Mouse (Mus musculus) left cerebral cortex, adult 8-10 months (tissue): ENCODE data around the gene Slc23a2. TPM values are rescaled to one million over a fixed set of nuclear protein-coding genes. Genes with fewer than 3 reads are reported as not detected.

Experiments
- DNase-seq, 2 experiments: peaks; one replicate each; pipeline ENCODE4 v3.0.0; 2022; ENCODE audit warnings: low spot score in 2 of 2
- total RNA-seq, 4 experiments: library from RNA; stranded (reverse); gene quantifications; 2 replicates each; pipeline ENCODE4 v1.2.4; 2022

Gene Slc23a2
- total RNA-seq, 4 experiments from 2014 or later, result 146 to 160 (median 153) TPM

GRCm38 (mm10) chr2:132098365-132098764 is 46.5 kb downstream of the Slc23a2 start:
- DNase-seq, result no peak

- DNase-seq, result no peak
Observed at GRCm38 (mm10) chr2:132096582-132096981, 48.3 kb downstream of the Slc23a2 start.

- no peak for DNase-seq
Observed at GRCm38 (mm10) chr2:132095821-132096220, 49.1 kb downstream of the Slc23a2 start.

- DNase-seq, result no peak
Observed at GRCm38 (mm10) chr2:132094441-132095230, 50.3 kb downstream of the Slc23a2 start.

- DNase-seq, result no peak
Observed at GRCm38 (mm10) chr2:132093739-132094138, 51.2 kb downstream of the Slc23a2 start.

- DNase-seq, result no peak
Observed at GRCm38 (mm10) chr2:132093298-132093697, 51.6 kb downstream of the Slc23a2 start.

GRCm38 (mm10) chr2:132092722-132093121 is 52.2 kb downstream of the Slc23a2 start:
- no peak for DNase-seq

GRCm38 (mm10) chr2:132091749-132092148 is 53.2 kb downstream of the Slc23a2 start:
- no peak for DNase-seq

- DNase-seq, result no peak
Observed at GRCm38 (mm10) chr2:132084813-132085212, 60.1 kb downstream of the Slc23a2 start.

GRCm38 (mm10) chr2:132084396-132084795 is 60.5 kb downstream of the Slc23a2 start:
- no peak for DNase-seq

GRCm38 (mm10) chr2:132079139-132079538 is 65.8 kb downstream of the Slc23a2 start:
- DNase-seq, result no peak

GRCm38 (mm10) chr2:132073052-132073451 is 71.9 kb downstream of the Slc23a2 start:
- DNase-seq, result no peak

- no peak for DNase-seq
Observed at GRCm38 (mm10) chr2:132069985-132070735, 74.7 kb downstream of the Slc23a2 start.

- DNase-seq, result no peak
Observed at GRCm38 (mm10) chr2:132064185-132064831, 80.6 kb downstream of the Slc23a2 start.

- no peak for DNase-seq
Observed at GRCm38 (mm10) chr2:132063776-132064175, 81.1 kb downstream of the Slc23a2 start.

- DNase-seq, result no peak
Observed at GRCm38 (mm10) chr2:132061884-132062283, 83.0 kb downstream of the Slc23a2 start.

- no peak for DNase-seq
Observed at GRCm38 (mm10) chr2:132059919-132060318, 85.0 kb downstream of the Slc23a2 start.

- DNase-seq, result no peak
Observed at GRCm38 (mm10) chr2:132055349-132055753, 89.6 kb downstream of the Slc23a2 start.

- no peak for DNase-seq
Observed at GRCm38 (mm10) chr2:132053824-132054223, 91.1 kb downstream of the Slc23a2 start.

- DNase-seq, result no peak
Observed at GRCm38 (mm10) chr2:132051798-132052197, 93.1 kb downstream of the Slc23a2 start.

- no peak for DNase-seq
Observed at GRCm38 (mm10) chr2:132049921-132050320, 95.0 kb downstream of the Slc23a2 start.

GRCm38 (mm10) chr2:132049491-132049890 is 95.4 kb downstream of the Slc23a2 start:
- no peak for DNase-seq
